Mouse (Mus musculus): ENCODE data around the gene Osgep. TPM values are rescaled to one million over a fixed set of nuclear protein-coding genes. Genes with fewer than 3 reads are reported as not detected.
A peak's percentile ranks its signal among the peaks of the same experiment; 100 is the strongest.
"Not testable (repeated sequence)": the region's sequence is repeated elsewhere in the genome, so short reads cannot be mapped to it uniquely, and the experiment has no call there.

Gene Osgep
- total and polyA plus RNA-seq, 3 experiments, result 67.8 to 84.2 (median 70.5) TPM

DNA sequence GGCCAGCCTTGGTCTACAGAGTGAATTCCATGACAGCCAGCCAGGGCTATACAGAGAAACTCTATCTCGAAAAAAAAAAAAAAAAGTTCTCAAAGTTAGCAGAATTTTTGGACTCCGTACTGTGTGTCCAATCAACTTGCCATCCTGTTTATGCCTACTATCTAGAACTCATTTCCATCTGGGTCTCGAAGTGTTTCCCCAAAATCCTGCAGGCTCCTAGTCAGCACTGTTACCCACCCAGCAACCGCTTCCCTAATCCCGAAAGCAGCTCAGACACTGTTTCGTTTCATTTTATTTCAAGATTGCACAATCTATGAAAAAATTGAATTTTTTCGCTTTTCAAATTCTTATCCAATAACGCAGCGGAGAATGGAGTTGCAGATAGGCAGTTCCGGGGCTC, 30.8 kb upstream of the Osgep start:
- Histone ChIP-seq H3K9ac (ENCODE audit: low read depth, low read length) (no peak overlapping the region), H3K27ac (no peak overlapping the region; the same call in 1 of the 2 replicates), H3K79me2 (replicated peaks; ENCODE audit: control insufficient read depth, insufficient read depth, low read length) (no peaks in the 10 kb centered on the region), H3K4me1 (ENCODE audit: control insufficient read depth, insufficient read depth, low read length) (no peaks in the 10 kb centered on the region; the same call in 1 of the 2 replicates), H3K4me3 (no peak overlapping the region), H3K36me3 (ENCODE audit: control insufficient read depth, insufficient read depth, low read length) (no peaks in the 10 kb centered on the region), H3K27me3 (ENCODE audit: control insufficient read depth, insufficient read depth, low read length) (no peaks in the 10 kb centered on the region)
- 79% methylated on average over 10 of the region's 10 CpGs for WGBS
- peak in 1 of 2 experiments; percentile 12 for DNase-seq
- TF ChIP-seq EP300 (IDR thresholded peaks at IDR 0.05; ENCODE audit: insufficient read depth, low read depth, low read length) (no peak), CTCF (IDR thresholded peaks at IDR 0.05) (no peak), POLR2A (IDR thresholded peaks at IDR 0.05; ENCODE audit: insufficient read depth, low read depth, low read length) (no peak)
- intact Hi-C loops (cut with DNase I), result loop anchor here (5.0 kb wide), 1 partner anchor 107 kb away; no protein-coding TSS in a partner anchor

DNA sequence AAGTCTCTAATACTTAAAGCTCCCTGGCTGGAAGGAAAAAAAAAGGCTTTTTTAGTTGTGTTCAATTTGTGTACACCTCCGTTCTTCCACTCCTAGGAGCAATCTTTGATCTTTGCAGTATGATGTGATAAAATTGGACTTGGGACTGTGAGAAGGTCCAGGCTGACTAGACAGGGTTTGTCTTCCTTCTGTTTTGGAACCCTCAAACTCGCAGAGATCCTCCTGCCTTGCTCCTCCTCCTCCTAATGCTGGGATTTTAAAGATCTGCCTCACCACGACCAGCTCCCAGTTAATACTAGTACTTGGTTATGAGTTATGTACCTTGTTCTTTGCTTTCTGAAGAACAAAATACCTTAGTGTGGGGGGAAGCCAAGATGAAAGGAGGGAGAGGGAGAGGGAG, 20.8 kb upstream of the Osgep start:
- not testable (repeated sequence) for H3K27me3 ChIP-seq (ENCODE audit: control insufficient read depth, insufficient read depth, low read length); H3K79me2 ChIP-seq (replicated peaks; ENCODE audit: control insufficient read depth, insufficient read depth, low read length); DNase-seq; H3K4me1 ChIP-seq (ENCODE audit: control insufficient read depth, insufficient read depth, low read length); H3K9ac ChIP-seq (ENCODE audit: low read depth, low read length); H3K36me3 ChIP-seq (ENCODE audit: control insufficient read depth, insufficient read depth, low read length)
- 29% methylated on average over 3 of the region's 3 CpGs for WGBS
- intact Hi-C loops (cut with DNase I), result loop anchor here (2.0 kb wide), 1 partner anchor 15 kb away; the partner anchor contains the start of genes Pip4p1 and Pnp
- Histone ChIP-seq H3K4me3 (peak overlapping the region; percentile 56), H3K27ac (peak overlapping the region; percentile 88)

DNA sequence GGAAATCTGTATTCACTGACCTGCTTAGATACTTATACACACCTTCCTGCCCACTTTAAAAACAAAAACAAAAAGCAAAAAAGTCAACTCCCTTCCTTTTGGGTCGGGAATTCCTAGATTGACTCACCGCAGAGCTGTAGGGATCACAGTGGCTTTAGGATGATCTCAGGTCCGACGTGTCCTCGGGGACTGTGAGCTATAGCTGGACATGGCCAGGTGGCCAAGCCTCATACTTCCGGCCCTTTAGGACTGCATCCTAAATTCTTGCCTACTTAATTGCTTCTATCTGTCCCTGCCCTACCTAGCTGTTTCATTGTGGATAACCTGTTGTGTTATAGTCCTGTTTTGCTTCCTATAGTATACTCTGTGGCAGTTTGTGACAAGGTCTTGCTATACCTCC, 20.4 kb upstream of the Osgep start:
- not testable (repeated sequence) for H3K36me3 ChIP-seq (ENCODE audit: control insufficient read depth, insufficient read depth, low read length); DNase-seq; H3K79me2 ChIP-seq (replicated peaks; ENCODE audit: control insufficient read depth, insufficient read depth, low read length); H3K4me1 ChIP-seq (ENCODE audit: control insufficient read depth, insufficient read depth, low read length); H3K27me3 ChIP-seq (ENCODE audit: control insufficient read depth, insufficient read depth, low read length)
- H3K27ac ChIP-seq, result peak overlapping the region; percentile 88
- 15% methylated on average over 6 of the region's 6 CpGs for WGBS
- intact Hi-C loops (cut with DNase I), result loop anchor here (2.0 kb wide), 1 partner anchor 14 kb away; the partner anchor contains the start of genes Pip4p1 and Pnp
- peak overlapping the region; percentile 71 for H3K9ac ChIP-seq (ENCODE audit: low read depth, low read length)
- peak overlapping the region; percentile 56 for H3K4me3 ChIP-seq

DNA sequence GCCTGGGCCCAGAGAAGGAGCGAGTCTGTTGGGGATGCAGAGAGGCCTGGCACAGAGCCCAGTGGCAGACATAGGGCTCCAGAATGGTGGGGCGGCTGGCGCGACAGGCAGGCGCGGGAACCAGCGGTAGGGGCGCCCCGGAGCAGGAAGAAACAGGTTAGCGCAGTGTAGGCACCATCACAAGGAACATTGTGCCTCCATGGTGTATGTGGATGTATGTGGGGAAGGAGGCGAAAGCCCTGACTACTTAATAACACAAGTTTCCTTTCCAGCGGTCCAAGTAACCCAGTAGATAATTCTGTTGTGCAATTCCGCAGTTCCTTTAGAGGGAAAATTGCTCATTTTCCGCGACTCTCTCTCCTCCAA, 20.0 kb upstream of the Osgep start:
- not testable (repeated sequence) for H3K4me1 ChIP-seq (ENCODE audit: control insufficient read depth, insufficient read depth, low read length); H3K79me2 ChIP-seq (replicated peaks; ENCODE audit: control insufficient read depth, insufficient read depth, low read length); H3K27me3 ChIP-seq (ENCODE audit: control insufficient read depth, insufficient read depth, low read length); DNase-seq; H3K36me3 ChIP-seq (ENCODE audit: control insufficient read depth, insufficient read depth, low read length)
- Histone ChIP-seq H3K27ac (peak overlapping the region; percentile 88), H3K9ac (ENCODE audit: low read depth, low read length) (peak overlapping the region; percentile 59), H3K4me3 (peak overlapping the region; percentile 56)
- TF ChIP-seq CTCF (IDR thresholded peaks at IDR 0.05), result peak; percentile 61
- 1% methylated on average over 15 of the region's 15 CpGs for WGBS
- intact Hi-C loops (cut with DNase I), result loop anchor here (1.0 to 2.0 kb wide), 2 partner anchors 14 to 119 kb away; partner anchors contain the start of genes Pip4p1 and Pnp

DNA sequence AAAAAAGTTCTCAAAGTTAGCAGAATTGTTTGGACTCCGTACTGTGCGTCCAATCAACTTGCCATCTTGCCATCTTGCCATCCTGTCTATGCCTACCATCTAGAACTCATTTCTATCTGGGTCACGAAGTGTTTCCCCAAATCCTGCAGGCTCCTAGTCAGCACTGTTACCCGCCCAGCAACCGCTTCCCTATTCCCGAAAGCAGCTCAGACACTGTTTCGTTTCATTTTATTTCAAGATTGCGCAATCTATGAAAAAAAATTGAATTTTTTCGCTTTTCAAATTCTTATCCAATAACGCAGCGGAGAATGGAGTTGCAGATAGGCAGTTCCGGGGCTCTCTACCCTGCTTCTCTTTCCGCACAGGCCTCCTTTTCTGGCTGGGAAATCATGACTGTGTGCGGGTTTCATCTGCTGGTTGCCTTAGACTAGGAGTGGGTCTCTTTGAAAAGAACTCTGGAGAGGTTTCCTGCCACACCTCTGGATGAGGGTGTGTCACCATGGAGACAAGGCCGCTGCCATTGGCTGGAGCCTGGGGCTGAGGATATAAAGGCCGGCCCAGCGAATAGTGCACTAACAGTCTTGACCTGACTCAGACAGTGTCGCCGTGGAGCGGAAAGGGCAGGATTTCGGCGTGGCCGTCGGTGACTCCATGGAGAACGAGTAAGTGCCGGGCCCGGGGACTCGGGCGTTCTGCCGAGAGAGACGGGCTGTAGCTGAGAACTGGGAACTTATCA, 19.4 kb upstream of the Osgep start, which contains the start of gene Gm49342:
TSS of gene Gm49342 (plus strand) at position 586 of the 736 bp plus-strand sequence.
- peak within 1 kb of the TSS; percentile 88 for H3K27ac ChIP-seq
- 8% methylated on average over 31 of the region's 31 CpGs for WGBS
- H3K36me3 ChIP-seq (ENCODE audit: control insufficient read depth, insufficient read depth, low read length), result no peaks in the 10 kb centered on the region
- peak; percentile 97 for DNase-seq
- peak; percentile 97 for TF ChIP-seq POLR2A (IDR thresholded peaks at IDR 0.05; ENCODE audit: insufficient read depth, low read depth, low read length)
- peak; percentile 84; the same call in 1 of the 2 replicates for TF ChIP-seq EP300 (IDR thresholded peaks at IDR 0.05; ENCODE audit: insufficient read depth, low read depth, low read length)
- no peak for TF ChIP-seq CTCF (IDR thresholded peaks at IDR 0.05)
- no peaks in the 10 kb centered on the region; the same call in 1 of the 2 replicates for H3K79me2 ChIP-seq (replicated peaks; ENCODE audit: control insufficient read depth, insufficient read depth, low read length)
- H3K9ac ChIP-seq (ENCODE audit: low read depth, low read length), result peak within 1 kb of the TSS; percentile 71
- no peaks in the 10 kb centered on the region for H3K27me3 ChIP-seq (ENCODE audit: control insufficient read depth, insufficient read depth, low read length)
- peak within 1 kb of the TSS; percentile 56 for H3K4me3 ChIP-seq
- intact Hi-C loops (cut with DNase I), result loop anchor here (1.0 to 2.0 kb wide), 2 partner anchors 13 to 119 kb away; partner anchors contain the start of genes Pip4p1 and Pnp
- peaks cover 5% of the 10 kb centered on the region for H3K4me1 ChIP-seq (ENCODE audit: control insufficient read depth, insufficient read depth, low read length)

DNA sequence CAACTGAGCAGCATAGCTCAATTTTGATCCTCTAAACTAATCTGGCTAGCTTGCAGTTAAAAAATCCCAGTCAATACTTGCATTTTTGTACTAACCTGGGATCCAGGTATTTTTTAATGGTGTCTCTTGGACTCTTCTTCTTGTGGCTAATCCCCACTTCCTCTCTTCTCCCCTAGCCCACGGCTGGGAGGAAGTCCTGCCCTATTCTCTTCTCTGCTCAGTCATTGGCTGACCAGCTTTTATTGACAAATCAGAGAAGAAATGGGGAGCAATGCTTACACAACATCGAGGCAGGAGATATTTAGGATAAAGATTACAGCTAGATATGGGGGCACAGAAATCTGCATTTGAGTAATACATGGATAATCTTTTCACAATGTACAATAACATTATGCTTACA, 14.2 kb upstream of the Osgep start:
- Histone ChIP-seq H3K79me2 (replicated peaks; ENCODE audit: control insufficient read depth, insufficient read depth, low read length) (no peaks in the 10 kb centered on the region), H3K27me3 (ENCODE audit: control insufficient read depth, insufficient read depth, low read length) (no peaks in the 10 kb centered on the region), H3K36me3 (ENCODE audit: control insufficient read depth, insufficient read depth, low read length) (no peaks in the 10 kb centered on the region), H3K4me1 (ENCODE audit: control insufficient read depth, insufficient read depth, low read length) (peaks cover 1% of the 10 kb centered on the region; the same call in 1 of the 2 replicates), H3K9ac (ENCODE audit: low read depth, low read length) (no peak overlapping the region), H3K4me3 (no peak overlapping the region), H3K27ac (no peak overlapping the region)
- WGBS, result 26% methylated on average over 2 of the region's 2 CpGs
- TF ChIP-seq CTCF (IDR thresholded peaks at IDR 0.05) (no peak), EP300 (IDR thresholded peaks at IDR 0.05; ENCODE audit: insufficient read depth, low read depth, low read length) (no peak), POLR2A (IDR thresholded peaks at IDR 0.05; ENCODE audit: insufficient read depth, low read depth, low read length) (no peak)
- intact Hi-C loops (cut with DNase I), result no loop called here
- no peak for DNase-seq
